Mouse (Mus musculus): Measurements from ENCODE around the gene Mpc1.

- TF ChIP-seq CTCF (IDR thresholded peaks at IDR 0.05; ENCODE audit: low read depth, low read length), result no peak
- no peak for TF ChIP-seq POLR2A (IDR thresholded peaks at IDR 0.05; ENCODE audit: extremely low read depth, insufficient read depth, low read length)
Measured at GRCm38 (mm10) chr17:8311751-8312150, 29.0 kb downstream of the Mpc1 start.

Measured in liver, adult 2 months (tissue).